Mouse (Mus musculus): Measurements from ENCODE around the gene Map3k21. TPM values are rescaled to one million over a fixed set of nuclear protein-coding genes. Genes with fewer than 3 reads are reported as not detected.

Gene Map3k21
- polyA plus RNA-seq, 1 experiment from 2014 or later, result 0.29 TPM

GRCm38 (mm10) chr8:125918719-125919118 lies 8.5 kb downstream of the Map3k21 start:
- Histone ChIP-seq H3K27me3 (peaks cover 31% of the 10 kb centered on the region), H3K4me3 (no peak overlapping the region), H3K27ac (no peak overlapping the region), H3K9ac (no peak overlapping the region), H3K4me1 (replicated peaks) (0 out of 2 replicates have a peak, but pooled peaks cover 2% of the 10 kb centered on the region), H3K9me3 (no peaks in the 10 kb centered on the region), H3K36me3 (no peaks in the 10 kb centered on the region), H3K4me2 (no peak overlapping the region)
- 88% methylated on average over 2 of the region's 2 CpGs for WGBS
- ATAC-seq (ENCODE audit: low FRiP score), result no peak

GRCm38 (mm10) chr8:125919560-125919959 lies 9.3 kb downstream of the Map3k21 start:
- Histone ChIP-seq H3K4me1 (replicated peaks) (0 out of 2 replicates have a peak, but pooled peaks cover 2% of the 10 kb centered on the region), H3K4me3 (no peak overlapping the region), H3K9me3 (no peaks in the 10 kb centered on the region), H3K27ac (no peak overlapping the region), H3K36me3 (no peaks in the 10 kb centered on the region), H3K9ac (no peak overlapping the region), H3K4me2 (no peak overlapping the region), H3K27me3 (peaks cover 24% of the 10 kb centered on the region)
- WGBS, result 27% methylated on average over 8 of the region's 8 CpGs
- ATAC-seq (ENCODE audit: low FRiP score), result no peak

GRCm38 (mm10) chr8:125920281-125920680 lies 10.0 kb downstream of the Map3k21 start:
- no peak for ATAC-seq (ENCODE audit: low FRiP score)

GRCm38 (mm10) chr8:125920761-125921160 lies 10.5 kb downstream of the Map3k21 start:
- no peak overlapping the region for H3K4me2 ChIP-seq

More at GRCm38 (mm10) chr8:125920281-125920680, 10.0 kb downstream of the Map3k21 start:
- Histone ChIP-seq H3K36me3 (no peaks in the 10 kb centered on the region), H3K27me3 (peaks cover 19% of the 10 kb centered on the region), H3K9me3 (no peaks in the 10 kb centered on the region), H3K4me1 (replicated peaks) (0 out of 2 replicates have a peak, but pooled peaks cover 2% of the 10 kb centered on the region), H3K4me3 (no peak overlapping the region), H3K9ac (no peak overlapping the region), H3K4me2 (no peak overlapping the region), H3K27ac (no peak overlapping the region)
- 68% methylated on average over 10 of the region's 10 CpGs for WGBS

GRCm38 (mm10) chr8:125922333-125922732 lies 12.1 kb downstream of the Map3k21 start:
- no peaks in the 10 kb centered on the region for H3K9me3 ChIP-seq

More at GRCm38 (mm10) chr8:125920761-125921160, 10.5 kb downstream of the Map3k21 start:
- Histone ChIP-seq H3K36me3 (no peaks in the 10 kb centered on the region), H3K9me3 (no peaks in the 10 kb centered on the region), H3K9ac (no peak overlapping the region), H3K4me3 (no peak overlapping the region), H3K27ac (no peak overlapping the region), H3K27me3 (peaks cover 15% of the 10 kb centered on the region), H3K4me1 (replicated peaks) (0 out of 2 replicates have a peak, but pooled peaks cover 2% of the 10 kb centered on the region)
- no peak for ATAC-seq (ENCODE audit: low FRiP score)
- WGBS, result 75% methylated on average over 9 of the region's 9 CpGs

GRCm38 (mm10) chr8:125926636-125927035 lies 16.4 kb downstream of the Map3k21 start:
- Histone ChIP-seq H3K9me3 (no peaks in the 10 kb centered on the region), H3K4me1 (replicated peaks) (no peaks in the 10 kb centered on the region), H3K27ac (no peak overlapping the region), H3K4me3 (no peak overlapping the region), H3K9ac (no peak overlapping the region), H3K36me3 (no peaks in the 10 kb centered on the region), H3K4me2 (no peak overlapping the region), H3K27me3 (0 out of 2 replicates have a peak, but pooled peaks cover 4% of the 10 kb centered on the region)
- ATAC-seq (ENCODE audit: low FRiP score), result no peak
- WGBS, result 93% methylated on average over 4 of the region's 4 CpGs

More at GRCm38 (mm10) chr8:125922333-125922732, 12.1 kb downstream of the Map3k21 start:
- Histone ChIP-seq H3K4me1 (replicated peaks) (0 out of 2 replicates have a peak, but pooled peaks cover 2% of the 10 kb centered on the region), H3K9ac (no peak overlapping the region), H3K4me2 (no peak overlapping the region), H3K27me3 (peaks cover 14% of the 10 kb centered on the region; the same call in 1 of the 2 replicates), H3K4me3 (no peak overlapping the region), H3K27ac (no peak overlapping the region), H3K36me3 (no peaks in the 10 kb centered on the region)
- ATAC-seq (ENCODE audit: low FRiP score), result no peak
- 57% methylated on average over 3 of the region's 3 CpGs for WGBS

GRCm38 (mm10) chr8:125930276-125931046 lies 20.2 kb downstream of the Map3k21 start:
- no peak for ATAC-seq (ENCODE audit: low FRiP score)
- no peak overlapping the region for H3K27ac ChIP-seq
- H3K4me3 ChIP-seq, result no peak overlapping the region
- H3K4me2 ChIP-seq, result no peak overlapping the region
- WGBS, result 83% methylated on average over 11 of the region's 11 CpGs
- H3K9ac ChIP-seq, result no peak overlapping the region
- H3K4me1 ChIP-seq (replicated peaks), result no peaks in the 10 kb centered on the region
- 0 out of 2 replicates have a peak, but pooled peaks cover 4% of the 10 kb centered on the region for H3K9me3 ChIP-seq
- H3K27me3 ChIP-seq, result 0 out of 2 replicates have a peak, but pooled peaks cover 4% of the 10 kb centered on the region
- no peaks in the 10 kb centered on the region for H3K36me3 ChIP-seq

- Histone ChIP-seq H3K36me3 (no peaks in the 10 kb centered on the region), H3K27ac (no peak overlapping the region), H3K4me3 (no peak overlapping the region), H3K9ac (no peak overlapping the region), H3K4me2 (no peak overlapping the region), H3K27me3 (no peaks in the 10 kb centered on the region), H3K9me3 (0 out of 2 replicates have a peak, but pooled peaks cover 4% of the 10 kb centered on the region), H3K4me1 (replicated peaks) (no peaks in the 10 kb centered on the region)
- 97% methylated on average over 6 of the region's 6 CpGs for WGBS
- no peak for ATAC-seq (ENCODE audit: low FRiP score)
These were observed 21.6 kb downstream of the Map3k21 start for GRCm38 (mm10) chr8:125931822-125932221.

- WGBS, result 53% methylated on average over 9 of the region's 9 CpGs
- no peak overlapping the region for H3K9ac ChIP-seq
- H3K4me1 ChIP-seq (replicated peaks), result no peaks in the 10 kb centered on the region
- H3K4me3 ChIP-seq, result no peak overlapping the region
- no peaks in the 10 kb centered on the region for H3K27me3 ChIP-seq
- no peak overlapping the region for H3K27ac ChIP-seq
- no peak overlapping the region for H3K4me2 ChIP-seq
- ATAC-seq (ENCODE audit: low FRiP score), result no peak
- H3K9me3 ChIP-seq, result 0 out of 2 replicates have a peak, but pooled peaks cover 4% of the 10 kb centered on the region
- H3K36me3 ChIP-seq, result no peaks in the 10 kb centered on the region
These were observed 25.4 kb downstream of the Map3k21 start for GRCm38 (mm10) chr8:125935649-125936048.

GRCm38 (mm10) chr8:125944511-125944910 lies 34.3 kb downstream of the Map3k21 start:
- Histone ChIP-seq H3K27ac (no peak overlapping the region), H3K36me3 (no peaks in the 10 kb centered on the region), H3K27me3 (no peaks in the 10 kb centered on the region), H3K9me3 (no peaks in the 10 kb centered on the region), H3K9ac (no peak overlapping the region), H3K4me1 (replicated peaks) (no peaks in the 10 kb centered on the region), H3K4me2 (no peak overlapping the region), H3K4me3 (no peak overlapping the region)
- 89% methylated on average over 4 of the region's 4 CpGs for WGBS
- no peak for ATAC-seq (ENCODE audit: low FRiP score)

GRCm38 (mm10) chr8:125948696-125949308 lies 38.6 kb downstream of the Map3k21 start:
- Histone ChIP-seq H3K4me2 (no peak overlapping the region), H3K36me3 (no peaks in the 10 kb centered on the region), H3K4me1 (replicated peaks) (no peaks in the 10 kb centered on the region), H3K9me3 (no peaks in the 10 kb centered on the region), H3K27me3 (0 out of 2 replicates have a peak, but pooled peaks cover 10% of the 10 kb centered on the region), H3K4me3 (no peak overlapping the region), H3K9ac (no peak overlapping the region), H3K27ac (no peak overlapping the region)
- no peak for ATAC-seq (ENCODE audit: low FRiP score)
- WGBS, result 86% methylated on average over 9 of the region's 9 CpGs
